Mouse (Mus musculus) regulatory T cell (primary cell): ENCODE measurements around the gene Nupl1.

Experiments used
- in situ Hi-C: fragments of 300-600 bp; cut with MboI, MseI; formaldehyde crosslinking; loops from one replicate; pipeline ENCODE4 v1.15.1; 2025; ENCODE audit warnings: high pct_unique_total_duplicates

Gene Nupl1

DNA sequence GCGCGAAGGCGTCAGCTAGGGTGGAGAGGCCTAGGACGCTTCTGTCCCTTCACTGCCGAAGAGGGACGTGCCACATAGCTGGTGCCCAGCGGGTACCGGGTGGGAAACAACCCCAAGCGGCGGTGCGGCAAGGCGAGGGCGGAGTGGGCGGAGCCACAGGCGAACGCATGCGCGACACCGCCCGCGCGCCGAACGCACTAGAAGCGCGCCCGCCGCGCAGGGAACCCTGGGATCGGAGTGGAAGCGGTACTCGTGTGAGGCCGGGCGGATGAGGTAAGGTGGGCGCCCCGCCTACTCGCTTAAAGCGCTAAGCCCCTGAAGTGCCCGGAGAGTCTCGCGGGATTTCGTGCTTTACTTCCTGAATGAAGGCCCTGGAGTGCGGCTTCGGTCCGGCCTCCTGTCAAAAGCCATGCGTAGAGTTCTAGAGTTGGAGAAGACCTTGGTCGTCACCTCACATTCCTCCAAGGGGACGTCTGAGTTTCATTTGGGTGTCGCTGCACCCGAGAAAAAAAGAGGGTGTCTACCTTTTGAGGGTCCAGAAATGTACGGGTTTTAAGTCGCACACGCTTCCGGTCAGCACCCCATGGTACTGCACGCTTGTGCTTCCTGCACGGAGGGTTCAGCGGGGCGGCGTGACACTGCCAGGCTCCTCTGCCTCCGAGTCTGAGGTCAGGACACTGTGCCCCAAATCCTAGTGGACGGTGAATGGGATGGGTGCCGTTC is at the start of gene Nupl1, which contains the start of gene Gm49336:
Gene Nupl1, minus strand, starts transcription at position 151 of the 723 bp plus-strand sequence.
Gene Gm49336, minus strand, starts transcription at position 227 of the 723 bp plus-strand sequence.
- in situ Hi-C loops, result loop anchor here (25.0 kb wide), 1 partner anchor 486 kb away; no protein-coding TSS in a partner anchor

DNA sequence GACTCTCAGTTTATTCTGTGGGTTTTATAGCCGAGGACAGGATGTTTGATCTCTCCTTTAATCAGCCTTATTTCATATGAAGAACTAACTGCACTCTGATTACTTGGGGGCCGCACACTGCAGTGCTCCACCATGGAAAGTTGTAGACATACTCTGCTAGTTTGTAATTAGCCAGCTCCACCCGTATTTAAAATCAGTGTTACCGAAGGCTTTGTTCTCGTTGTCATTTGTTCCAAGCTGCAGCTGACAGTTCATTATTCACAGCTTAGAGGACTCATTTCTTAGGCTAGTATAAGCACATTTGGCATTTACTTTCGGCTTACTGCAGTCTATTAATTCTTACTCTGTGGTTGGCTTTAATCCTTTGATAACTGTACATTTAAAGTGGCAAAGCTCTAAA is 49.8 kb upstream of the Nupl1 start:
- in situ Hi-C loops, result no loop called here

DNA sequence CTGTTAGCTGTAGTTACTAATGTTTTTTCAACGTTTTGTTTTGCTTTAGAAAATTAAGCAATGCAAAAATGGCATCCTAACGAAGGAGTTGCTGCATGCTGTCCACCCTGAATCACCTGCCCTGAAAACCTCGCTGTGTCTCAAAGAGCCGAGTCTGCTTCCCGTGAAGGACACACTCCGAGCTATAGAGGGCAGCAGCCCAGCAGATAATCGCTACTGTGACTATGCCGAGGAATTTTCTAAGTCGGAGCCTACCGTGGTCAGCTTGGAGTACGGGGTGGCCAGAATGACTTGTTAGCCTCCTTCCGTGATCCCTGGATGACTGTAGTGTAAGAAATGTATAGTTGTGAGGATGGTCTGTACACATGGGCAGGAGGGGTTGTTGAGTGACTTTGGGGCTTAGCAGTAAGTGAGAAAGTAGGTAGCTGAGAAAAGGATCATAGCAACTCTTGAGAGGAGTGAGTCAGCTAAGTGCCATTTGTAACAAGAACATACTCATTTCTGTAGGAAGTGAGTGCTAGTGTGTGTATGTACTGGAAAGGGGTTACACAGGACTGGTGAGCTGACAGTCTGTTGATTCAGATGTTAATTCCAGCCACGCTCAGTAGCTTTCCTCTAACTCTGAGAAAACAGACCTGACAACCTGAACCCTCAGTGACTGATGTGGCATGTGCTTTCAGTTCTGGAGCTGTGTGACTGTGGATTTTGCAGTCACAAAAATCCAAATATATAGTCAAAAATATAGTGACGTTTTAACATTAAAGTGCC is 49.2 kb upstream of the Nupl1 start:
- in situ Hi-C loops, result no loop called here

DNA sequence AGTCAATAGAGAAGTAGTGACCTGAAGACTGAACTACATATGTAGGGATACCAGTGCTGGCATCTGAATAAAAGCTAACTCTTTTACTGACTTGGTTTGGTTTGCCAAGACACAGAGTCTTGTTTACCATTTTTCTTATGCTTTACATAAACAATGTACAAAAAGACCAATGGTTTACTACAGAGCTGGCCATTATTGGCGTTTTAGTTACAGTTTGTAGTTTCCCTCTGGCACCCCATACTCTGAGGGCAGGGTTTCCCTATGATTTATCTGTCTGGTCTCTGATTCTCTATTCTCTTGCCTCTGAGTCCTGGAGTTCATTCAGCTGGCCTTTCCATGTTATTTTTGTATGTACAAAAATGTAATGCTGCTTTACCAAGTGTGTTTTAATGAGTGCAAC is 44.3 kb upstream of the Nupl1 start:
- in situ Hi-C loops, result no loop called here

DNA sequence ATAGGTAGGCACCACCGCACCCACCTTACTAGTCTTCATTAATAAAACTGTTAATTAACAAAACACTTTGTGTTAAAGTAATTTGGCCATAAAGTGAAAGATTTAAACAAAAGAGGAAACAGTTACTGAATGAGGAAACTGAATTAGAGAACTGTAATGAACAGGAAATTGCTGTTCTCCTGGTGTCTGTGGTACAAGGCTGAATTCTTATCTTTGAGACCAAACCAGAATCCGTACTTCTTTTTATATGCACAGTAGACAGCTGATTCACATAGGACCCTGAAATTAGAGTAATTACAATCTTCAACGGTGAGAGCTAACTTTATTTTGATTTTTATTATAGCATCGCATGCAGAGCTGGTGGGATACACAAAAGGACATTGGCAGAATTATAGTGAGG is 39.1 kb upstream of the Nupl1 start:
- in situ Hi-C loops, result no loop called here

DNA sequence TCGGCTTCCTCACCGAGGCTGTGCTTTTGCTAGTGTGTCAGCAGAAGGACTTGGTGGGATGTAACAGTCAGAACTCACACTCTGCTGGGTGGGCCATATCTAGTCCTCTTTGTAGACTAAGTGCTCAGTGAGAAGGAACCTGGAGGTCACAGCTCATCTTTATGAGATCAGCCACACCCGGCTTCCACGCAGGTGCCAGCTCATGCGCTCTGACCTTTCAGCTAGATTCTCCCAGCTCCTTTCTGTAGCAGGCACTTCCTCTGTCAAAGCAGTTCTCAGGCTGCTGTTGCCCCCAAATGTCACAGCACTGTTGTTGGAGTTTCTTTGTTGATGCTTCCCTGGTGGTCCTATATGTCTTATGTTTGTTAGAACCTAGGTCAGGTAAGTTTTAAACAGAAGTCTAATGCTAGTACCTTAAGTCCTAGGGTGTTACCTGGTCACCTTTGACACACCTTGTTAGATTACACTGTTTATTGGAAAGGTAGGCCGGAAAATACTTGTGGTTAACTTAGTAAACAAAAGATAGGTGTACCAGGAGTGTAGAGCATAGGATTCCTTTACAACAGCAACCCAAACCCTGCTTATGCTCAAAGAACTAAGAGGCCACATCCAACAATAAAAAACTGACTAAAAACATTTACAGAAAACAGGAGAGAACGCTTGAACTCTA is 35.1 kb upstream of the Nupl1 start:
- in situ Hi-C loops, result no loop called here

DNA sequence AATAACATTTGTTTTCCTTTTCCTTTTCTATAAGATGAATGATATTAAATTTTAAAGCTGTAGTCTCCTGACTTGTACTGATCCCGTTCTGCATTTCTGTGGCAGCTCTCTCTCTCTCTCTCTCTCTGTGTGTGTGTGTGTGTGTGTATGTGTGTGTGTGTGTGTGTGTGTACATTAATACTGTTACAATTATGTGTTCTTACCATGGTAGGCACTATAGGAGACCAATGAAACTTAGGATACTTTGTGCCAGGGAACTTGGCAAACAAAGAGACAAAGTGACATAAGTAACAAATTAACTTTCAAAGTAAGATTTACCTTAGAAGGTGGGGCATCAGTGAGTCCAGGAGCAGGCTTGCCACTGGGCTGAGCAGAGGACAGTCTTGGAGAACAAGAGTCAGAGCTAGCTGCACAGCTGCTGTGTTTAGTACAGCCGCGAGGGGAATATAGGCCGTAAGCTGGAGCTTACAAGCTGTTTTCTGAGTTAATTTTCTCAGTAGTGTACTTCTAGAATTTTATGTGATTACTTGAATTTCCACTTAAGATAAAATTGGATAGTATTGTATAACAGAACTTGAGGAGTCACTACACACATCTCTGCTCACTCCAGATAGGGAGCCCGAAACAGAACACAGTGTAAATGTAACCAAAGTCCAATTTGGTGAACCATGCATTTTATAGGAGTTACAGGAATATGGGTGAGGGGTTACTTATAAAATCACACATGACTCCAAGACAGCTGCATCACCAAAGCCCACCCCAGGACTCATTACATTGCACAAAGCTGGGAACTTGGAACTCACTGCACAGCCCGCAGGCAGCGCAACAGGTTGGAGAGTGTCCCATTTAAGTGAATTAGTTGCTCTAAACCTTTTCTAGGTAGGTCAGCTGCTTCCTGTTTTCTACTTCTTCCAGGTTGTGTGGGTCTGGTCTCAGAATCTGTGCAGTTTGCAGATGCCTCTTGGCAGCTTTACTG is 24.4 kb upstream of the Nupl1 start:
- in situ Hi-C loops, result loop anchor here (10.0 kb wide), 1 partner anchor 911 kb away; the partner anchor contains the start of gene Phf11d

DNA sequence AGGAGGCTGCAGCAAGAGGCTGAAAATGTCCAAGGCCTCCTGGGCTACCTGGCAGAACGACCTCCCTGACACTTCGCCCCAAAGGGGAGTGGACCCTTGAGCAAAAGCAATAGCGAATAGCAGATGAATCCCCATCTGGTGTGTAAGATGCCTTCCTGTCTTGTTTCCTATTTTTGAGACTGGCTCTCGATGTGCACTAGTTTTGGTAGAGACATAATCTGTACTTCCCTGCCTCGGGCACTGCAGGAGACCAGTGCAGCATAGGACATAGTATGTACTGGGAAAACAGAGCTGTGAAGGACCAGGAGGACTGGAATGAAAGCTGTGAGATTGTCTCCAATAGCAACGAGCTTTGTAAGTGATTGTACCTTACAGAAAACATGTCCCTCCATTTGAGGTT is 22.1 kb upstream of the Nupl1 start:
- in situ Hi-C loops, result loop anchor here (10.0 to 25.0 kb wide), 2 partner anchors 464 to 909 kb away; partner anchors contain the start of gene Phf11d

DNA sequence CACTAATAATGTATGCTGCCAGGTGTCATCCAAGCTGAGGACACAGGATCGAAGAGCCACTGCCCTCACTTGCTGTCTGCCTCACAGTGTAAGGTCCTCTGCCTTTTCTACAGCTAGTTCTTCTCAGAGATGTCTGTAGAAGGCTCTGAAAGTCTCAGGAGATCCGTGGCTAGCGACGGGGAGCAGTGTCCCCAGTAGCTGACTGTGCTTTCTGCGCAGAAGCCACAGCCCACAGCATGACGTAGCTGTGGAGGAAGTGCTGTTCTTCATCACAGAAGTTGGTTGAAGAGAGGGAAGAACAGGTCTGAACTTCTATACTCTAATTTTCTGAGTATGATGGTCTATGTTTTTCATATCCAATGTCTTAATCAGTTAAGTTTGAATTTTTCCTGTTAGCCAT is 18.1 kb upstream of the Nupl1 start:
- in situ Hi-C loops, result loop anchor here (5.0 to 25.0 kb wide), 2 partner anchors 468 to 518 kb away; no protein-coding TSS in a partner anchor

DNA sequence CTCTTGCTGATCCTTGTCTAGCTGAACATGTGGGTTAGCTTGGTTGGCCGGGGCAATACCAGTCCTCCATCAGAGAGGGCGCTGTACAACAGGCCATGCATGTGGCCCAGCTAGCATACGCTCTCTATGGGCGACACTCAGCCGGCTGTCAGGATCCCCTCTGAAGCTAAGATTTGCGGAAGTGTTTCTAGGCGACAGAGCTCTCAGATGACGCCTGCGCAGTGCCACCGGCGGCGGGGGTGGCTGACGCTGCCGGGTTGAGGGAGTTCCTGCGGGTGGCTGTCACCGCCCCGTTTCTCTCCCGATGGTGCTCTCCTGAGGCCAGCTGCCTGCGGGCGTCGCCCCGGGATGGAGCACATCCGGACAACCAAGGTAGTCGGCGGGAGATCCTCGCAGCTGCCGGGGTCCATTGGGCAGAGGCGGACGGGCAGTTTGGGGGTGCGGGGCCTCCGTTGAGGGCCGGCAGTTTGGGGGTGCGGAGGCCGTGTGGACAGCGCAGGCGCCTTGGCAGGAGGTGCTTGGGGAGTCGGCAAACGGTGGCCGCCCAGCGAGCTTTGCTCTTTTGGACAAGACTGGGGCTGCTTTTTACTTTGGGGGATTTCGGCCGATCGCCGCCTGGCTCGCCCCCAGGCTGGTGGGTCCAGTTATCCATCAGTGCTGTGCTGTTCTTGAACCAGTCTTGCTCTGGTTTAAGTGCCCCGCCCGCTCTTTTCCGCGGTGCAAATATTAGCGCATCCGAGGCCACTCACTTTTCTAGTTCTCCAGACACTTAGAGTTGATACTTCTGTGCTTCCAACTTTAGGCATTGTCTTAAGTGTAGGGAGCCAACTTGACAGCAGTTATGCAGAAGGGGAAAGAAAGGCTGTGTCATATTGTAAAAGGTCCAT is 14.0 kb upstream of the Nupl1 start, which contains the start of gene Mtmr6:
Gene Mtmr6, plus strand, starts transcription at position 239 of the 887 bp plus-strand sequence.
- in situ Hi-C loops, result loop anchor here (5.0 to 25.0 kb wide), 2 partner anchors 472 to 522 kb away; no protein-coding TSS in a partner anchor

DNA sequence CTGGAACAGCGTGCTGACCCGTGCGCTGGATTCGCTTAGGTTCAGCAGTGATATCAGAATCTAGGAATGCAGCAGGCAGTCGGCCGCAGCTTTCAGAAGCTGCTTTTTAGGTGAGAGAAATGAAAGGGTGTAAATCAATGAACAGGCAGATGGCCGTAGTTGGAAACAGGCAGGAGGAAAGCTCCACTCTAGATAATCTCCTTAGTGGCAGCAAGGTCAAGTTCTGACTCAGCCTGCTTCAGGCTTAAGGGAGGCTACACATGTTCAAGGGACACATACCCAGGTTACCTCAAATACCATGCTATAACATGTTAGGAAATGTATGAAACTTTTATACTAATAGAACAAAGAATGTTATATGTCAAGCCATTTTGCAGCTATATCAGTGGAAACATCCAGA is 11.1 kb upstream of the Nupl1 start:
- in situ Hi-C loops, result loop anchor here (25.0 kb wide), 1 partner anchor 475 kb away; no protein-coding TSS in a partner anchor

DNA sequence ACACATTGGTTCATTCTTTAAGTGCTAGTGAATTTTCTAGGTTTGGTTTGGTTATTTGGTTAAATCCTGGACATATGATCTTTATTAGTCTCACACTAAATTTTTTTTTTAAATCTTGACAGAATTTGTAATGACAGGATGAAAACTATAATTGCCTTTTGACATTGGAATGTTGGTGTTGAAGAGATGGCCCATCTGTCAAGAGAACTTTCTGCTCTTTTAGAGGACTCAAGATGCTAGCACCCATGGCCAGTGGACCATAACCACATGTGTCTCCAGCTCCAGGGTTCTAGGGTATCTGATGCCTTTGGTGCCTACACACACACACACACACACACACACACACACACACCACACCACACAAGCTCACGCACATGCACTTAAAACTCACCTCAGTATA is 6.6 kb upstream of the Nupl1 start:
- in situ Hi-C loops, result loop anchor here (25.0 kb wide), 1 partner anchor 479 kb away; no protein-coding TSS in a partner anchor

DNA sequence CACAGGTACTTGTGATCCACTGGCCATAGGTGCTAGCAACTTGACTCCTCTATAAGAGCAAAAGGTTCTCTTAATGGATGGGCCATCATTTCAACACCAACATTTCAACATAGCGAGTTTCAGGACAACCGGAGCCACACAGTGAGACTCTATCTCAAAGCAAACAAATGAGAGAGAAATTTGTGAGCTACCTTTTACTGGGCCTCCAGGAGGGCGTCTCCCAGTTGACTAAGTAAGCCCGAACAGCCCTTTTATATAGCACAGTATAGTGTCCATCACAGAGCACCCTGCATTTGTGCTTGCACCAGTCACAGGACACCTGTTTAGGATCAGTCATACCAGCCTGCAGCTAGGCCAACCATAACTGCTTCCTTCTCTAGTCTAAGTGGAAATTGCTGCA is 5.9 kb upstream of the Nupl1 start:
- in situ Hi-C loops, result loop anchor here (25.0 kb wide), 1 partner anchor 480 kb away; no protein-coding TSS in a partner anchor

DNA sequence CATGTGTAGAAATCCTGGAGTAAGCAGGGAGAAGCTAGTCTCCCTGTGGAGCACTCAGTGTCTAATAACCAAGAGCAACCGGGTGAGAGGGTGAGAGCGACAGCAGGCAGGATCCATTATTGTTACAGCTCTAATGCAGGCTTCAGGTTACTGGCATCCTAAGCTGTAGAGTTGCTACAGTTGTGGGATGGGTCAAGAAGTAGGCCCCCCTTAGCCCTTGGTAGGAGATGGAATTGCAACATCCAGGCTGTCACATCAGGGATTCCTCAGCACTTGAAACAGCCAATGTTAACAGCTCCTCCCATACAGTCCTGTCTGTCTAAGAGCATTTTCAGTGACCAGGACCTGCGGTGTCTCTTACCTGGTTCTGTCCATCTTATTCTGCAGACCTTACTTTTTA is 5.1 kb upstream of the Nupl1 start:
- in situ Hi-C loops, result loop anchor here (25.0 kb wide), 1 partner anchor 481 kb away; no protein-coding TSS in a partner anchor

DNA sequence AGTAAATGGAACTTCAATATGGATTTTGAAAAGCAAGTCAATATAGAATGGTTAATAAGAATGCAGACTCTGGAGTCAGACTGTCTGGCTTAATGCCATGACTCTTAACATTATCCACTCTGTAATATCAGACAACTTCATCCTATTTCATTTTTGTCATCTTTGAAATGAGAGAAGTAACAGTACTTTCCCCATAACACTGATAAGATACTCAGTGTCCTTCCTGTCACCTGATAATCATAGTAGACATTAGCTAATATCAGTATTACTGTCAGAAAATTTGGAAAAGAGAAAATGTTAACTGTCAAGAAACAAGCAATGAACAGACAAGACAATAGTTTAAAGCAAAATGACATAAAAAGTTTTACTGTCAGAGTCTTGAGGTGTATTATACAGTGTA is 3.5 kb upstream of the Nupl1 start:
- in situ Hi-C loops, result loop anchor here (25.0 kb wide), 1 partner anchor 483 kb away; no protein-coding TSS in a partner anchor

DNA sequence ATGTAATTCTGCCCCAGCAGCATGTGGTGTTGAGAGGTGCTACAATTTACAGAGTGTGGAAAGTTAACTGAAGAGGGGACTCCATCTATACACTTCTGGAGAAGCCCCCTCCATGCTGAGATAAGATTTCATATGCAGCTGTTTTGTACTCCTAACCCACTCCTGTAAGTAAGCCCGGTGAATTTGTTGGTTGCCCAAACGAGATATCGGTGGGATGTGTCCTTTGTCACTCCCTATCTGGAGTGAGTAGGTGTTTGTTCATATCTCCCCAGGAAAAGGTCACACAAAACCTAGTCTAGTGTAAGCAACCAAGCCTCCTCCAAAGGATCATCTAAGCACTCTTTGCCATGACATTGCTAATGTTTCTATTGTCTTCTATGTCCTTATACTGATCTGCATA is 2.2 kb upstream of the Nupl1 start:
- in situ Hi-C loops, result loop anchor here (25.0 kb wide), 1 partner anchor 484 kb away; no protein-coding TSS in a partner anchor

DNA sequence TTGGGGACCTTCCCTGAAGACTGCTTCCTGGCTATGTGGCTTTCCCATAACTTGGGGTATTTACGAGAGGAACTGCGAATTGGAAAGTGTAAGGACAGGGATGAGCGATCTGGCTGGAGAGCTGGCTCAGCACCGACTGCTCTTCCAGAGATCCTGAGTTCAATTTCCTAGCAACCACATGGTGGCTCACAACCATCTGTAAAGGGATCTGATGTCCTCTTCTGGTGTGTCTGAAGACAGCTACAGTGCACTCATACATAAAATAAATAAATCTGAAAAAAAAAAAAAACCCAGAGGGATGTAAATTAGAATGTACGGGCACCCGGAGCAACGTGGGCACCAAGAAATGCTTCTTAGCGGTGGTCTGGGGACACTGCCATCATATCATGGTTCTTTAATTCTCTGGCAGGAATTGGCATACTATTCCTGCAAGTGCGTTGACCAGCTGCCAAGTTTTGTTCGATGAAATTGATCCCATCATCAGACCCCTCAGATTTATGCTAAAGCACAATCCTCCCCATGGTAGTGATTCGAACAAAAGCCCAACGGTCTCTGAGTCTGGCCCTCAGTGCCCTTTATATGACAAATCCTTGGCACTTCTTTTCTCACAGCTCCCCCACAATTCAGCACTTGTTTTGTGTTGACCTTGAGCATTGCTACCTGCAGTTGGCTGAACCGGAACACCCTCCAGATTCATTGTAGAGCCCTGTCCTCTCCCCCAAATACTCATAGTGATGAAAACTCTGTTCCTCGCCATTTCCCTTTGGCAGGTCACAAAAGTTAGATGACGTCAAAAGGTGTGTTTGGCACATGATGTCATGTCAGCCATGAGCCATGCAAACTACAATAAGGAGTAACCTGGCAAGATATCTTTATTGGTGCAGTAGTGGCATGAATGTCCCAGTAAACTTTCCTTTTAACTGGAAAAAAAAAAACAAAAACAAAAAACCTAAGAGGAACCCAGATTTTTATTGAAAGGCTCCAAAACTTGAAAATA is 1.1 kb upstream of the Nupl1 start:
- in situ Hi-C loops, result loop anchor here (25.0 kb wide), 1 partner anchor 485 kb away; no protein-coding TSS in a partner anchor

DNA sequence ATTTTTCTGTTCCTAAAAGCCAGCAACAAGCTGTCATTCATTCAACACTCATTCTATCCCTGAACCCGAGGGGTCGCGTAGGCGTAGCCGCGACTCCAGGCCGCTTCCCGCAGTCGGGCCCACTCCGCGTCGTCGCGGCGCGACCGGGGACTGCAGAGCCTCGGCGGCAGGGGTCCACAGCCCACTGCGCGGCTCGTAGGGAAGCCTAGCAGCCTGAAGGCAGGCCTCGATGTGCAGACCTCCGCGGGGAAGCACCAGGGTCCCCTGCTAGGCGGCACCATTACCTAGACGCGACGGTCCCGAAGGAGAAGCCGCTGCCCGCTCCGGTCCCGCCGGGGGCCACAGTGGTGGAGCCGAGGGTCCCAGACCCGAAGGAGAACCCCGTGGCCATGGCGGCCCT is 352 bp downstream of the Nupl1 start:
- in situ Hi-C loops, result loop anchor here (25.0 kb wide), 1 partner anchor 486 kb away; no protein-coding TSS in a partner anchor
